Mouse (Mus musculus) forebrain, postnatal 0 days (tissue): Measurements from ENCODE around the gene Espnl. TPM values are rescaled to one million over a fixed set of nuclear protein-coding genes. Genes with fewer than 3 reads are reported as not detected.

Source experiments
- ATAC-seq: fragments of 200-750 bp; cut with Nextera tagmentation; 2 replicates; pipeline ENCODE4 v1.8.0; 2017; ENCODE audit warnings: mild to moderate bottlenecking, moderate library complexity
- DNase-seq: peaks from one replicate; pipeline ENCODE4 v3.0.0-alpha.2; 2015
- H3K27ac ChIP-seq: fragments of 300-500 bp; sonication (generic); 2 replicates; pipeline ENCODE4 v1.5.1; 2014; ENCODE audit warnings: low read depth, mild to moderate bottlenecking, antibody characterized with exemption, low read length, moderate library complexity, mixed read lengths
- H3K27me3 ChIP-seq: fragments of 300-500 bp; sonication (generic); 2 replicates; pipeline ENCODE4 v1.6.1; 2014; ENCODE audit warnings: mild to moderate bottlenecking, low read length, mixed read lengths; ENCODE audit not compliant: insufficient read depth
- H3K36me3 ChIP-seq: fragments of 300-500 bp; sonication (generic); 2 replicates; pipeline ENCODE4 v1.6.1; 2014; ENCODE audit warnings: mild to moderate bottlenecking, moderate library complexity; ENCODE audit not compliant: insufficient read depth
- H3K4me1 ChIP-seq: fragments of 300-500 bp; sonication (generic); 2 replicates; pipeline ENCODE4 v1.6.1; 2014; ENCODE audit warnings: antibody characterized with exemption; ENCODE audit not compliant: insufficient read depth
- H3K4me2 ChIP-seq: fragments of 300-500 bp; sonication (generic); 2 replicates; pipeline ENCODE4 v1.6.1; 2014; ENCODE audit warnings: low read depth, mild to moderate bottlenecking, moderate library complexity
- H3K4me3 ChIP-seq: fragments of 300-500 bp; sonication (generic); 2 replicates; pipeline ENCODE4 v1.5.1; 2014; ENCODE audit warnings: low read depth, low read length, mixed read lengths
- H3K9ac ChIP-seq: fragments of 300-500 bp; sonication (generic); 2 replicates; pipeline ENCODE4 v1.6.1; 2014; ENCODE audit warnings: mild to moderate bottlenecking
- H3K9me3 ChIP-seq: fragments of 300-500 bp; sonication (generic); 2 replicates; pipeline ENCODE4 v1.6.1; 2016; ENCODE audit warnings: low read length
- CTCF ChIP-seq: sonication (generic); IDR thresholded peaks from 2 replicates; pipeline ENCODE4 v1.5.1; 2016; ENCODE audit warnings: antibody characterized with exemption, control low read depth, low read depth
- WGBS: fragments of 180-500 bp; shearing (Covaris S2); extraction: QIAGEN DNeasy Blood & Tissue Kit; methylation state at CpG from one replicate; pipeline ENCODE4 v1.1.7; 2014; 5-methylcytosine and 5-hydroxymethylcytosine counted together
- polyA plus RNA-seq: library from polyadenylated mRNA; unstranded; fragments of >200 nt; fragmentation: Nextera tagmentation; extraction: Ambion mirVana; gene quantifications from 2 replicates; pipeline ENCODE4 v1.2.1, GENCODE M21; 2015
- total RNA-seq: library from RNA; depleted of rRNA; stranded (reverse); fragments of >200 nt; gene quantifications from 2 replicates; pipeline ENCODE4 v1.2.3, GENCODE M21; 2014

The Espnl gene
- total and polyA plus RNA-seq, 2 experiments from 2014 or later, result 0.13 to 0.19 TPM

GRCm38 (mm10) chr1:91324646-91325045, 2.8 kb downstream of the Espnl start:
- Histone ChIP-seq H3K36me3 (no peaks in the 10 kb centered on the region), H3K4me1 (no peaks in the 10 kb centered on the region), H3K4me3 (no peak overlapping the region), H3K27ac (no peak overlapping the region), H3K4me2 (no peak overlapping the region), H3K27me3 (no peaks in the 10 kb centered on the region), H3K9me3 (no peaks in the 10 kb centered on the region), H3K9ac (no peak overlapping the region)
- no peak for TF ChIP-seq CTCF
- DNase-seq (no peak), ATAC-seq (no peak)
- 80% methylated on average over 2 of the region's 2 CpGs for WGBS

- H3K4me3 ChIP-seq, result no peak overlapping the region
- no peak overlapping the region for H3K9ac ChIP-seq
- no peak for TF ChIP-seq CTCF
- 79% methylated on average over 4 of the region's 4 CpGs for WGBS
- no peak overlapping the region for H3K4me2 ChIP-seq
- H3K9me3 ChIP-seq, result no peaks in the 10 kb centered on the region
- ATAC-seq, result no peak
- no peaks in the 10 kb centered on the region for H3K27me3 ChIP-seq
- H3K36me3 ChIP-seq, result no peaks in the 10 kb centered on the region
- H3K4me1 ChIP-seq, result no peaks in the 10 kb centered on the region
- H3K27ac ChIP-seq, result no peak overlapping the region
- no peak for DNase-seq
Measured at GRCm38 (mm10) chr1:91325488-91326042, 3.7 kb downstream of the Espnl start.

- no peaks in the 10 kb centered on the region for H3K4me1 ChIP-seq
- 49% methylated on average over 4 of the region's 4 CpGs for WGBS
- no peak for ATAC-seq
Measured at GRCm38 (mm10) chr1:91332102-91332501, 10.2 kb downstream of the Espnl start.

GRCm38 (mm10) chr1:91333582-91333981, 11.7 kb downstream of the Espnl start:
- H3K27ac ChIP-seq, result no peak overlapping the region
- H3K4me3 ChIP-seq, result no peak overlapping the region
- ATAC-seq (no peak), DNase-seq (no peak)
- H3K9ac ChIP-seq, result no peak overlapping the region
- no peaks in the 10 kb centered on the region for H3K4me1 ChIP-seq
- H3K27me3 ChIP-seq, result no peaks in the 10 kb centered on the region
- H3K9me3 ChIP-seq, result no peaks in the 10 kb centered on the region
- no peak overlapping the region for H3K4me2 ChIP-seq
- no peak for TF ChIP-seq CTCF
- no peaks in the 10 kb centered on the region for H3K36me3 ChIP-seq

More at GRCm38 (mm10) chr1:91332102-91332501, 10.2 kb downstream of the Espnl start:
- no peak overlapping the region for H3K9ac ChIP-seq
- H3K27me3 ChIP-seq, result no peaks in the 10 kb centered on the region
- H3K36me3 ChIP-seq, result no peaks in the 10 kb centered on the region
- no peak for DNase-seq
- TF ChIP-seq CTCF, result no peak
- no peaks in the 10 kb centered on the region for H3K9me3 ChIP-seq
- no peak overlapping the region for H3K4me3 ChIP-seq
- H3K4me2 ChIP-seq, result no peak overlapping the region
- no peak overlapping the region for H3K27ac ChIP-seq

GRCm38 (mm10) chr1:91337355-91337754, 15.5 kb downstream of the Espnl start:
- 87% methylated on average over 7 of the region's 7 CpGs for WGBS
- no peaks in the 10 kb centered on the region for H3K9me3 ChIP-seq
- H3K4me2 ChIP-seq, result no peak overlapping the region
- TF ChIP-seq CTCF, result no peak
- no peaks in the 10 kb centered on the region for H3K27me3 ChIP-seq
- DNase-seq (no peak), ATAC-seq (no peak)
- no peaks in the 10 kb centered on the region for H3K4me1 ChIP-seq
- no peaks in the 10 kb centered on the region for H3K36me3 ChIP-seq
- no peak overlapping the region for H3K9ac ChIP-seq
- H3K4me3 ChIP-seq, result no peak overlapping the region
- no peak overlapping the region for H3K27ac ChIP-seq

GRCm38 (mm10) chr1:91344001-91344400, 22.1 kb downstream of the Espnl start:
- TF ChIP-seq CTCF, result no peak
- H3K4me2 ChIP-seq, result no peak overlapping the region
- DNase-seq, result peak; percentile 14
- H3K27ac ChIP-seq, result no peak overlapping the region
- H3K27me3 ChIP-seq, result peaks cover 28% of the 10 kb centered on the region
- no peaks in the 10 kb centered on the region for H3K4me1 ChIP-seq
- no peak for ATAC-seq
- no peaks in the 10 kb centered on the region for H3K36me3 ChIP-seq
- H3K9me3 ChIP-seq, result no peaks in the 10 kb centered on the region
- H3K9ac ChIP-seq, result no peak overlapping the region
- no peak overlapping the region for H3K4me3 ChIP-seq
- WGBS, result 75% methylated on average over 3 of the region's 3 CpGs

GRCm38 (mm10) chr1:91344921-91345685, 23.2 kb downstream of the Espnl start:
- DNase-seq (peak; percentile 11), ATAC-seq (peak; percentile 42; the same call in 1 of the 2 replicates)
- H3K27ac ChIP-seq, result no peak overlapping the region
- TF ChIP-seq CTCF, result peak; percentile 18; the same call in 1 of the 2 replicates
- H3K4me1 ChIP-seq, result no peaks in the 10 kb centered on the region
- peak overlapping the region; percentile 28 for H3K4me3 ChIP-seq
- 6% methylated on average over 68 of the region's 68 CpGs for WGBS
- peak overlapping the region; percentile 39 for H3K9ac ChIP-seq
- peaks cover 28% of the 10 kb centered on the region for H3K27me3 ChIP-seq
- H3K36me3 ChIP-seq, result no peaks in the 10 kb centered on the region
- H3K9me3 ChIP-seq, result no peaks in the 10 kb centered on the region
- peak overlapping the region; percentile 53 for H3K4me2 ChIP-seq
